Mouse (Mus musculus): ENCODE measurements around the gene Adnp. TPM values are rescaled to one million over a fixed set of nuclear protein-coding genes. Genes with fewer than 3 reads are reported as not detected.

The Adnp gene
- total RNA-seq (2017): 1.2 to 9.1 TPM in 2 of 3 replicates, not detected in the other

GRCm38 (mm10) chr2:168206725-168207644, at the start of gene Adnp:
Gene Adnp (minus strand): TSS chr2:168207112.
- peak; percentile 88 for ATAC-seq (replicated peaks; ENCODE audit: insufficient number of reproducible peaks, low FRiP score, low TSS enrichment, poor library complexity, severe bottlenecking)

DNA sequence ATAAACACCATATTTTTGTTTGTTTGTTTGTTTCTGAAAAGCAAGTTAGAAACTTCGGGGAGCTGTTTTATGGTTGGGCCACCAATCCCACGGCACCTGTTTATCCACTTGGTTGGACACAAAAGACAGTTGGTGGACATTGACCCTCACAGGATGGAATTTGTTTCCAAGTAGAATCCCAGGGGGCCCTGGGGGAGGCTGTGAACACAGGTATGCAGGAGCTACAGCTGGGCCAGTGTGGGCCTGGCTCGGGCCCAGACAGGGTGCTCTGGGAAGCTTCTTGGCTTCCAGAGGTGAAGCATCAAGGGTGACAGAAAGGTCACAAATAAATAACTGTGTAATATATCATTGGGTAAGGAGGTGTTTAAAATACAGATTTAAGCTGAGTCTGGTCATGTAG, 49.6 kb upstream of the Adnp start:
- ATAC-seq (replicated peaks; ENCODE audit: insufficient number of reproducible peaks, low FRiP score, low TSS enrichment, poor library complexity, severe bottlenecking): no peak

GRCm38 (mm10) chr2:168253822-168254221, 46.9 kb upstream of the Adnp start:
- no peak for ATAC-seq (replicated peaks; ENCODE audit: insufficient number of reproducible peaks, low FRiP score, low TSS enrichment, poor library complexity, severe bottlenecking)

DNA sequence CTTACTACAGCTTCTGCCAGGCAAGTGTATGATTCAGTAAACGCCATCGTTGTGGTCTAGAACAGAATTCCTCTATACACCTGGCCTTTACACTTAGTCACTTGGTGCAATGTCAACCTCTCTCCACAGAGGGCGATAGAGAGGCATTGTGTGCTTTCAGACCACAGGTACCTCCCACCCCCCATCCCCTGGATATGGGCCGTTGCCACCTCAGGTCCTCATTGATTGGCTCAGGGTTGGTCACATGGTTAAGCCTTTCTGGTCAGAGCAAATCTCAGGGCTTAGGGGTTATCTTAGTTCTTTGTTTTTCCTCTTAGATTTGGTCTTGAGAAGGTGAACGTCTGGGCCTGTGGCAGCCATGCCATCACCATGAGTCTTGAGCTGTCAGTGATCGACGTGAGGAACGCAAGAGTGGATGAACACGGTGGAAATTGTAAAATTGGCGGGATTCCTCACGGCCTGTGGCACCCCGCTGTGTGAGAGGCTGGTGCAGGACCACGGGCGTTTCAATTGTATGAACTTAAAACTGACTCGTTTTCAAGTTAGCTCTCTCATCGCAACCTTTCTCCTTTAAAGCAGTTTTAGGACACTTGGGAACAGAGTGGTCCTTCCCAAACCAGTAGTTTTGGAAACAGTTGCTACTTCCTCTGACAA, 45.9 kb upstream of the Adnp start:
- no peak for ATAC-seq (replicated peaks; ENCODE audit: insufficient number of reproducible peaks, low FRiP score, low TSS enrichment, poor library complexity, severe bottlenecking)

GRCm38 (mm10) chr2:168250270-168250669, 43.4 kb upstream of the Adnp start:
- peak; percentile 69 for ATAC-seq (replicated peaks; ENCODE audit: insufficient number of reproducible peaks, low FRiP score, low TSS enrichment, poor library complexity, severe bottlenecking)

DNA sequence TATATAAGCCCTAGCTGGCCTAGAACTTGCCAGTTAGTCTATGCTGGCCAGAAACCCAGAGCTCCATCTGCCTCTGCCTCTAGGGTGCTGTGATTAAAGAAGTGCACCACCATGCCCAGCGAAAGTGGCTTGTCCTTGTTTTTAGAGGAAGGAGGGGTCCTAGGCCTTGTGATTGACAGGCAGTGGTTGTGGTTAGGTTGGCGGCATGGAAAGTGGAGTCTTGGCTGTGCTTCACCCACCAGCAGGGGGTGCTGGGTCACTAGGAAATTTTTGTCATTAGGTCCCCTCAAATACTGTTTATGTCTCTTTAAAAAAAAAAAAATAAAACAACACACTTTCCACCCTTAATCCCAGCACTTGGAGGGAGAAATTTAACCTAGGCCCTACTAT, 41.9 kb upstream of the Adnp start:
- ATAC-seq (replicated peaks; ENCODE audit: insufficient number of reproducible peaks, low FRiP score, low TSS enrichment, poor library complexity, severe bottlenecking): no peak; the same call in 1 of the 2 replicates

GRCm38 (mm10) chr2:168248167-168248855, 41.4 kb upstream of the Adnp start:
- no peak for ATAC-seq (replicated peaks; ENCODE audit: insufficient number of reproducible peaks, low FRiP score, low TSS enrichment, poor library complexity, severe bottlenecking)

DNA sequence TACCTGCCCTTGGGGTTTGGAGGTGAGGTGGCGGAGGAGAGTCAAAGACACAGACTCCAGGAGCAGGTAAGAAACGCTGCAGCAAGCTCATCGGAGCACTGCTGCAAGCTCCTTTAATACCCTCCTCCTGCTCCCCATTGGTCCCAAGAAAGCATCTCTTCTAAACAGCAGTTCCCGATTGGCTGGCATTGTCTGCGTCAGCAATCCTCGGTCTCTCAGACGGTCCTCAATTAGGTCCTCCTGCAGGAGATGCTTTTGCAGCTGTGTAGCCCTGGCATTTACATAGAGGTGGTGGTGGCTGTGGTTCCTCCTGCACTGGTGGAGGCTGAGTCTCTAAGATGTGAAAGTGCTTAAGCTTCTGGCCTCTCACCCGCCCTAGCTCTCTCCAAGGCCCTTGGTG, 38.7 kb upstream of the Adnp start:
- no peak for ATAC-seq (replicated peaks; ENCODE audit: insufficient number of reproducible peaks, low FRiP score, low TSS enrichment, poor library complexity, severe bottlenecking)

GRCm38 (mm10) chr2:168243278-168243677, 36.4 kb upstream of the Adnp start:
- no peak for ATAC-seq (replicated peaks; ENCODE audit: insufficient number of reproducible peaks, low FRiP score, low TSS enrichment, poor library complexity, severe bottlenecking)

DNA sequence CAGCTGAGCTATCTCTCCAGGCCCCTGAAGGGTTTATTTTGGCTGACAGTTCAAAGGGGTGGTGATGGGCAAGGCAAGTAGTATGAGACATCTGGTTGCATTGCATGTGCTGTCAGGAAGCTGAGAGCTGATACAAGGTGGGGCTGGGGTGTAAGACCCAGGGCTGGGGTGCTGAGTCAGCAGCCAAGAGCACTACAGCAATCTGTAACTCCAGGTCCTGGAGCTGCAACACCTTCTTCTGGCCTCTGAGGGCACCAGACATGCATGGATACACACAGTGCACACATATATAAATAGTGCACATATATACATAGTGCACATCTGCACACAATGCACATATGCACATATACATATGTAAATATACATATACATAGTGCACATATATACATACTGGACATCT, 35.9 kb upstream of the Adnp start:
- no peak for ATAC-seq (replicated peaks; ENCODE audit: insufficient number of reproducible peaks, low FRiP score, low TSS enrichment, poor library complexity, severe bottlenecking)

- no peak for ATAC-seq (replicated peaks; ENCODE audit: insufficient number of reproducible peaks, low FRiP score, low TSS enrichment, poor library complexity, severe bottlenecking)
Measured at GRCm38 (mm10) chr2:168238335-168238734, 31.4 kb upstream of the Adnp start.

DNA sequence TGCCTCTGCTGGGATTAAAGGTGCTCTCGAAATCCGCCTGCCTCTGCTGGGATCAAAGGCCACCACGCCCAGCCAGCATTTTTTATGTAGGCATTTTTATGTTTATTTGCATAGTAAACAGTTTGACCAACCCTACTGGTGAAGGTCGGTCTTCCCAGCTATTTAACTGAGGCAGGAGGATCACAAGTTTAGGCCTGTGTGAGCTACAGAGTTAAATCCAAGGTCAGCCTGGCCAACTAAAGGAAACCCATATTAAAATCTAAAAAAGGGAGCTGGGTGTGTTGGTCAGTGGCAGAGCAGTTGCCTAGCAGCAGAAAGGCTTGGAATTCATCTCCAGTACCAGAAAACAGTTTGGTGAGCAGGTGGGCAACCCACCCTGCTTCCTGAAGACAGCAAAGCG, 26.4 kb upstream of the Adnp start:
- no peak for ATAC-seq (replicated peaks; ENCODE audit: insufficient number of reproducible peaks, low FRiP score, low TSS enrichment, poor library complexity, severe bottlenecking)

- ATAC-seq (replicated peaks; ENCODE audit: insufficient number of reproducible peaks, low FRiP score, low TSS enrichment, poor library complexity, severe bottlenecking): no peak
Measured at GRCm38 (mm10) chr2:168231471-168231829, 24.5 kb upstream of the Adnp start.

GRCm38 (mm10) chr2:168230773-168231470, 24.0 kb upstream of the Adnp start:
- no peak for ATAC-seq (replicated peaks; ENCODE audit: insufficient number of reproducible peaks, low FRiP score, low TSS enrichment, poor library complexity, severe bottlenecking)

DNA sequence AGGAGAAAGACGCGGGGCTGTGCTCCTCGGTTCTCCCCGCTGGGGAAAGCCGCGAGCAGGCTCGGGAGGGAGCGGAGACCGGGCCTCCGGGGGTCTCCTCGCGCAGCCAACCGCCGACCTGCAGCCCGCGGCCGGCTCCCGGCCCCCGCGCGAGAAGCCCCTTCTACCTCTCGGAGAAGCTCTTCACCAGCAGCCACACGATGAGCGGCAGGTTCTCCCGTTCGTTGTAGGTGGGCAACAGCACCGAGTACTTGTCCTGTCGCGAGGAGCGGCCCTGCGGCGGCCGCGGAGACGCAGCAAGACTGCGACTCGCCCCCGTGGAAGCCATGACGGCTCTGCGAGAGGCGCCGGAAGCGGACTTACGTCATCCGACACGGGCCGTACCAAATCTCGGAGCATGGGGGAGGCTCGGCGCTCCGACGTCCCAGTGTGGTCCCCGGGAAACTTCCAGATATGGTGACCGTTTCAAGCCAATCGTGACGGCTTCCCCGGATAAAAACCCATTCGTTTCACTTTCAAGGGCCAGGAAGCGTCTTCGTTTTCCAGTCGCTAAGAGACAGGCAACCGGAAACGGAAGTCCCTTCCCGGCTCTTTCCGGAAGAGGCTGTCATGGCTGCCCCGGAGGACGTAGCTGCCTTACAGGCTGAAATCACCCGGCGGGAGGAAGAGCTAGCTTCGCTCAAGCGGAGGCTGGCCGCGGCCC, 23.3 kb upstream of the Adnp start, which contains the start of the genes Gm20716, Dpm1 and Mocs3:
Gene Gm20716 (minus strand): TSS at position 339 of the 703 bp plus-strand sequence.
Gene Dpm1 (minus strand): TSS at position 566 of the 703 bp plus-strand sequence.
Gene Mocs3 (plus strand): TSS at position 597 of the 703 bp plus-strand sequence.
- peak; percentile 86 for ATAC-seq (replicated peaks; ENCODE audit: insufficient number of reproducible peaks, low FRiP score, low TSS enrichment, poor library complexity, severe bottlenecking)

GRCm38 (mm10) chr2:168229116-168230025, 22.5 kb upstream of the Adnp start:
- ATAC-seq (replicated peaks; ENCODE audit: insufficient number of reproducible peaks, low FRiP score, low TSS enrichment, poor library complexity, severe bottlenecking): no peak

DNA sequence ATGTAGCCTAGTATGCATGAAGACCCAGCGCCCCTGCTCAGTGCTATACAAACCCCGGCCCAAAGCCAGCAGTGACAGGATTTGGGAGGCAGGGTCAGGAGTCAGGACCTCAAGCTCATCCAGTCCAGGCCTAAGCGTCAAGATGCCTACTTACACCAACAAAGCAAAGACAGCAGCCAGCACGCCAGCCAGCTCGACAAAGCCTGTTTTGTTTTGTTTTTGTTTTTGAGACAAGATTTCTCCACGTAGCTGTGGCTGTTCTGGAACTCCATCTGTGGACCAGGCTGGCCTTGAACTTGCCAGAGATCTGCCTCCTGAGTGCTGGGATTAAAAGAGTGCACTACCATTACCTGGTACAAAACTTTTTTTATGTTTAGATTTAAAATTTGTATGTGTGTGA, 16.4 kb upstream of the Adnp start:
- no peak for ATAC-seq (replicated peaks; ENCODE audit: insufficient number of reproducible peaks, low FRiP score, low TSS enrichment, poor library complexity, severe bottlenecking)

Measured in monocyte, adult 5-6 weeks (primary cell).